Mouse (Mus musculus) neutrophil, adult 83 days (primary cell): ENCODE data around the gene Bdh2. TPM values are rescaled to one million over a fixed set of nuclear protein-coding genes. Genes with fewer than 3 reads are reported as not detected.

Experiments used
- total RNA-seq, 2 experiments: library from RNA; stranded (reverse); gene quantifications; one replicate each; pipeline ENCODE4 v1.2.4; 2023

Bdh2 gene
- total RNA-seq, result not detected

GRCm38 (mm10) chr3:135280669-135281415, at the start of gene Bdh2:
Gene Bdh2 (plus strand): TSS chr3:135281221.

GRCm38 (mm10) chr3:135307411-135308259, 26.6 kb downstream of the Bdh2 start, which contains the start of gene Slc9b2:
Gene Slc9b2 (plus strand): TSS chr3:135307700.

DNA sequence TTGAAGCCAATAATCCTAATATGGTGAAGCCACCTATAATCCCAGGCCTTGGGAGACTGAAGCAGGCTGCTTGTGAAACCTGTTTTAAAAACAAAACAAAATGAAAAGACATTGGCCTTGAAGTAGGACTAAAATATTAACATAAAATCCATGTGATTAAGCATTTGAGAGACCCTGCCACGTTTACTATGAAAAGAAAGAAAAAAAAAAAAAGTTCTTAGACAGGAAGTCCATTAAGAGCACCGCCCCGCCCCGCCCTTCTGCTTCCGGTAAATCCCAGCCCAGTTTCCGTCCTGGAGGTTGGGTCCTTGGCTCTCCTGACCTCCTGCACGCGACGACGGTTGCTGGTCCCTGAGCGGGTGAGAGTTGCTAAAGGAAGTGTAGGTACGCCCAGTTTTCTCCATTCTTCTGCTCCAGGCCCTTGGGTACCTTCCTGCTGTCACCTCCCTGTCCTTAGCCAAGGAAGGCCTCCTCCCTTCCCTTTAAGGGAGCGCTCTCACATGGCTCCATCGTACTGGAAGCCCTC, 66.8 kb downstream of the Bdh2 start, which contains the start of gene Slc9b1:
TSS of gene Slc9b1 (plus strand) at position 291 of the 526 bp plus-strand sequence.

Other genes with a start within 250 kb of the Bdh2 start
- gene Cenpe, start 68.7 kb upstream of the Bdh2 start, total RNA-seq, result 10 to 100 TPM; 32.1 to 39.7 TPM
- not detected for gene Slc9b2, start 26.5 kb downstream of the Bdh2 start, total RNA-seq
- 1 to 10 TPM in 1 of 2 experiments, not detected in 1; 1.4 TPM for gene Slc9b1, start 66.8 kb downstream of the Bdh2 start, total RNA-seq
- gene Cisd2, start 142.7 kb downstream of the Bdh2 start, total RNA-seq, result 10 to 100 TPM; 18.8 to 18.9 TPM
- 100 to 1,000 TPM; 380 to 413 TPM for gene Ube2d3, start 156.9 kb downstream of the Bdh2 start, total RNA-seq
- 10 to 100 TPM; 20.2 to 23.6 TPM for gene Manba, start 204.4 kb downstream of the Bdh2 start, total RNA-seq